Mouse (Mus musculus) liver, embryonic 16.5 days (tissue): ENCODE measurements around the gene Nudt9. TPM values are rescaled to one million over a fixed set of nuclear protein-coding genes. Genes with fewer than 3 reads are reported as not detected.

ENCODE experiments used
- microRNA-seq: library from miRNA; unstranded; fragments of <30 nt; microRNA quantifications from one replicate; pipeline ENCODE4, GENCODE M21; 2016
- polyA plus RNA-seq: library from polyadenylated mRNA; unstranded; fragments of >200 nt; fragmentation: Nextera tagmentation; extraction: Ambion mirVana; gene quantifications from 2 replicates; pipeline ENCODE4 v1.2.1, GENCODE M21; 2015

The Nudt9 gene
- polyA plus RNA-seq, 1 experiment from 2014 or later, result 62.1 TPM

Small RNAs within 50 kb of the gene (microRNA-seq; reads per million reads assigned to microRNA genes)
- gene Mir5619, result 9.4 reads per million, percentile 25 among the genes with 10 or more reads in this experiment

Other genes with a start within 250 kb of the Nudt9 start
- 1.5 and 1.8 TPM in 2 replicates for gene Klhl8, start 135.0 kb upstream of the Nudt9 start, polyA plus RNA-seq
- gene Hsd17b13, start 68.9 kb upstream of the Nudt9 start, polyA plus RNA-seq, result 89.7 and 110 TPM in 2 replicates
- 3.2 and 3.6 TPM in 2 replicates for gene Hsd17b11, start 24.4 kb upstream of the Nudt9 start, polyA plus RNA-seq
- gene Gm17660, start 31.3 kb downstream of the Nudt9 start, polyA plus RNA-seq, result not detected in 2 replicates
- 3.1 and 5.1 TPM in 2 replicates for gene Sparcl1, start 67.4 kb downstream of the Nudt9 start, polyA plus RNA-seq
- gene Dspp, start 124.4 kb downstream of the Nudt9 start, polyA plus RNA-seq, result not detected in 2 replicates
- gene Dmp1, start 156.3 kb downstream of the Nudt9 start, polyA plus RNA-seq, result not detected in 2 replicates